Mouse (Mus musculus) kidney, adult 2 months (tissue): ENCODE measurements at regions not wholly inside any gene's neighbourhood (a gene's known extent, or its start where the extent isn't known, plus 50 kb on each side); places are given as distances from the start of the nearest gene placed in this dataset.

Experiments used
- CTCF ChIP-seq: fragments of 200-500 bp; conservative IDR thresholded peaks from 2 replicates; pipeline ENCODE4 v1.5.1; 2011; ENCODE audit warnings: low read depth, mild to moderate bottlenecking, control low read depth, low read length, moderate library complexity, mixed read lengths; ENCODE audit not compliant: insufficient read depth, insufficient read length
- POLR2A ChIP-seq: fragments of 200-500 bp; IDR thresholded peaks from one replicate; pipeline ENCODE4 v1.6.1; 2011; ENCODE audit warnings: low read depth, low read length, control low read depth

DNA sequence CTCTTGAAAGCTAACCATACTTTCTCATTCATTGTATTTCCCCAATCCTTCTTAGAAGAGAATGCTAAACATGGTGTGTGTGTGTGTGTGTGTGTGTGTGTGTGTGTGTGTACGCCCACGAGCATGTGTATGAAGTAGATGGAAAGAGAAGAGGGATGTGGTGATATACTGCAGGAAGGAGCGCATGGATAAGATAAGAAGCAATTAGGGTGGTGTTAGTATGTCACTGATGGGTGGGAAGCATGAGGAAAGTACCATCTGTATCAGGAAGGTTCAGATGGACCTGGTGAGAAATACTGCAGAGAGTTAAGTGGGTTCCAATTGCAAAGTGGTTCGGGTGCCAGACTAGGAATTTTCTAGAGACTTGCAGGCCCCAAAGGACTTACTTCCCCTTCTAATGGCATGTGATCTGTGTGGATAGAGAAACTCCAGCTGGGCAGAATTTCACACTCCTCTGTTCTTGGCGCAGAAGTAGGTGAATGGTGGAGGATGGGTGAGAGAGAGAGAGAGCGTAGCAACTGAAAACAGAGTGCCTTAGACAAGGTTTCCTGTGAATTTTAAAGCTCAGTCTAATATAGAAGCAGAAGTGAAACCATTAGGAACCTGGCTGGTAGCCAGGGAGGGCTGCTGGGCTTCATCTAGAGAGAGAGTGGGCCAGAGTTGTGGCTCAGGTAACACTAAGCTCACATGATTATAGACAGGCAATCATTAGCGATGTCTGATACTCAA lies 257.5 kb downstream of the Insc start:
- TF ChIP-seq CTCF (no peak), POLR2A (no peak)
